Mouse (Mus musculus): ENCODE measurements around the gene Acbd5.

- TF ChIP-seq UBTF (IDR thresholded peaks at IDR 0.05; ENCODE audit: borderline replicate concordance, insufficient read depth, low read depth, low read length) (no peak), CTCF (IDR thresholded peaks at IDR 0.05 in 2 of 3, conservative IDR thresholded peaks at IDR 0.05 in 1 of 3; ENCODE audit: control insufficient read depth in 1 of 3, insufficient read depth in 1 of 3, low read depth in 2 of 3, low read length in 3 of 3, poor library complexity in 1 of 3, severe bottlenecking in 1 of 3) (no peak), GATA1 (IDR thresholded peaks at IDR 0.05; ENCODE audit: low read depth, low read length) (no peak)
Observed at GRCm38 (mm10) chr2:23051890-23052289, 16.1 kb upstream of the Acbd5 start.

Data from MEL (cell line).